Mouse (Mus musculus) thymus, postnatal 0 days (tissue): ENCODE data around the gene Ascc1. TPM values are rescaled to one million over a fixed set of nuclear protein-coding genes. Genes with fewer than 3 reads are reported as not detected.

ENCODE experiments used
- microRNA-seq: library from miRNA; unstranded; fragments of <30 nt; microRNA quantifications from one replicate; pipeline ENCODE4, GENCODE M21; 2016; ENCODE audit warnings: borderline number of aligned reads
- polyA plus RNA-seq: library from polyadenylated mRNA; unstranded; fragments of >200 nt; fragmentation: Nextera tagmentation; extraction: Ambion mirVana; gene quantifications from 2 replicates; pipeline ENCODE4 v1.2.1, GENCODE M21; 2015

The Ascc1 gene
- polyA plus RNA-seq, 1 experiment from 2014 or later = 38.5 TPM

Small RNA genes within 50 kb of the gene (microRNA-seq; reads per million reads assigned to microRNA genes)
- gene Mir6906 = not detected

Other genes with a start within 250 kb of the Ascc1 start
- 13.5 and 14.6 TPM in 2 replicates for gene Dnajb12, start 123.2 kb upstream of the Ascc1 start, polyA plus RNA-seq
- 50.6 and 54.7 TPM in 2 replicates for gene Ddit4, start 51.0 kb upstream of the Ascc1 start, polyA plus RNA-seq
- 139 and 168 TPM in 2 replicates for gene Anapc16, start 330 bp downstream of the Ascc1 start, polyA plus RNA-seq
- 7.6 and 7.9 TPM in 2 replicates for gene Spock2, start 103.4 kb downstream of the Ascc1 start, polyA plus RNA-seq
- gene Chst3, start 216.5 kb downstream of the Ascc1 start, polyA plus RNA-seq = 0.30 and 0.38 TPM in 2 replicates